Mouse (Mus musculus) small intestine, adult 2 months (tissue): ENCODE results near the gene Sertad2.

Experiments
- CTCF ChIP-seq: fragments of 200-500 bp; IDR thresholded peaks from 2 replicates; pipeline ENCODE4 v1.5.1; 2012; ENCODE audit warnings: low read depth, mild to moderate bottlenecking, control low read depth, inconsistent platforms, low read length, moderate library complexity, mixed read lengths; ENCODE audit not compliant: insufficient replicate concordance, insufficient read length; ENCODE audit errors: extremely low read depth
- POLR2A ChIP-seq: fragments of 200-500 bp; IDR thresholded peaks from 2 replicates; pipeline ENCODE4 v1.6.1; 2012; ENCODE audit warnings: low read depth, mild to moderate bottlenecking, control low read depth, inconsistent platforms, low read length, moderate library complexity

DNA sequence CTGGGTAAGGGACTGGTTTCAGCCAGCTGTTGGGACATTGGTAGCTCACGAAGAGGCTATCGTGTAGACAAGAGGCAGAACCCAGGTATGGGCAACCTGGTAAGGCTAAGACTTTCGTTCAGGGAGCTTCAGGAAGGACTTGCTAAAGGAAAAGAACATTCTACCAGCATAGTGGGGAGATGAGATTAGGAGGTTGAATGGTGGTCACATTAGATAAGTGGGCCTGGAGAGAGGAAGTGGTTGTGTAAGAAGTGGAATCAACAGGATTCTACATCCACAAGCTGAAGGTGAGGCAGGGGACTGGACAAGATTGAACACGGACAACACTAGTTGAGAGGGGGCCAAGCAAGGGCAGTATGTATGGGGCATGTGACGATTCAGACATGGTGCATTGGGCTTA, 138.6 kb downstream of the Sertad2 start:
- no peak for TF ChIP-seq POLR2A
- no peak for TF ChIP-seq CTCF
